Mouse (Mus musculus) ES-E14 (cell line): ENCODE data around the gene Gnai2. TPM values are rescaled to one million over a fixed set of nuclear protein-coding genes. Genes with fewer than 3 reads are reported as not detected.

ENCODE experiments used
- DNase-seq: peaks from one replicate; pipeline ENCODE4 v3.0.0-alpha.2; 2013; ENCODE audit warnings: low read depth, low spot score
- H3K27ac ChIP-seq: 2 replicates; pipeline ENCODE4 v1.5.1; 2012; ENCODE audit warnings: low read depth, mild to moderate bottlenecking, low read length, moderate library complexity, mixed read lengths; ENCODE audit not compliant: poor library complexity, insufficient read depth, severe bottlenecking
- H3K36me3 ChIP-seq: 2 replicates; pipeline ENCODE4 v1.6.1; 2012; ENCODE audit warnings: mild to moderate bottlenecking, low read length, moderate library complexity, mixed read lengths; ENCODE audit not compliant: control insufficient read depth, poor library complexity, insufficient read depth, severe bottlenecking
- H3K4me1 ChIP-seq, 2 experiments: fragments of 150-350 bp in 1 of 2; sonication (generic) in 1 of 2; 2 replicates each; pipeline ENCODE4 v1.6.1; 2012; ENCODE audit warnings: low read length in 2 of 2, mild to moderate bottlenecking in 1 of 2, mixed read lengths in 1 of 2; ENCODE audit not compliant: control insufficient read depth in 2 of 2, insufficient read depth in 2 of 2, poor library complexity in 1 of 2
- H3K4me3 ChIP-seq, 2 experiments: fragments of 150-350 bp in 1 of 2; sonication (generic) in 1 of 2; 2 replicates each; pipeline ENCODE4 v1.5.1; 2012; ENCODE audit warnings: low read length in 2 of 2, low read depth in 1 of 2, mild to moderate bottlenecking in 1 of 2, mixed read lengths in 1 of 2; ENCODE audit not compliant: insufficient read depth in 1 of 2, poor library complexity in 1 of 2, severe bottlenecking in 1 of 2
- H3K9ac ChIP-seq: 2 replicates; pipeline ENCODE4 v1.6.1; 2012; ENCODE audit warnings: low read depth, mild to moderate bottlenecking, low read length, mixed read lengths; ENCODE audit not compliant: poor library complexity, insufficient read depth, severe bottlenecking
- H3K9me3 ChIP-seq: fragments of 150-350 bp; sonication (generic); 2 replicates; pipeline ENCODE4 v1.6.1; 2012; ENCODE audit warnings: low read depth, mild to moderate bottlenecking, low read length; ENCODE audit not compliant: control insufficient read depth, insufficient read depth
- CHD2 ChIP-seq: IDR thresholded peaks from 2 replicates; pipeline ENCODE4 v1.6.1; 2014; ENCODE audit warnings: mild to moderate bottlenecking, low read depth, low read length, inconsistent platforms
- HCFC1 ChIP-seq: IDR thresholded peaks from 2 replicates; pipeline ENCODE4 v1.6.1; 2012; ENCODE audit warnings: low read length, inconsistent platforms, borderline replicate concordance; ENCODE audit not compliant: insufficient read depth
- MAFK ChIP-seq: IDR thresholded peaks from 2 replicates; pipeline ENCODE4 v1.6.1; 2014; ENCODE audit warnings: mild to moderate bottlenecking, low read depth, low read length, inconsistent platforms; ENCODE audit not compliant: insufficient read depth
- ZC3H11A ChIP-seq: IDR thresholded peaks from 2 replicates; pipeline ENCODE4 v1.6.1; 2012; ENCODE audit warnings: low read depth, mild to moderate bottlenecking, inconsistent platforms, low read length, borderline replicate concordance
- ZNF384 ChIP-seq: IDR thresholded peaks from 2 replicates; pipeline ENCODE4 v1.6.1; 2012; ENCODE audit warnings: low read depth, low read length, inconsistent platforms
- in situ Hi-C, 2 experiments: fragments of 600-800 bp; cut with MboI; formaldehyde crosslinking; loops; one replicate each; pipeline ENCODE4 v1.15.1; 2025; ENCODE audit warnings: low sequenced_read_pairs in 2 of 2, inconsistent platforms in 1 of 2; ENCODE audit not compliant: unreplicated experiment in 2 of 2
- total RNA-seq: library from RNA; depleted of rRNA; stranded (reverse); fragments of 300-350 nt; gene quantifications from 2 replicates; pipeline ENCODE4 v1.2.3, GENCODE M21; 2012

The Gnai2 gene
- total RNA-seq, 1 experiment, result 178 TPM

- DNase-seq, result no peak
- Histone ChIP-seq H3K36me3 (no peaks in the 10 kb centered on the region), H3K4me1 (peaks cover 8 to 11% of the 10 kb centered on the region in 2 experiments; a peak in 3 of 4 replicates), H3K9ac (0 out of 2 replicates have a peak overlapping the region, but pooled peaks have one; percentile 5), H3K9me3 (no peaks in the 10 kb centered on the region), H3K27ac (no peak overlapping the region), H3K4me3 (no peak overlapping the region)
- in situ Hi-C loops, result no loop called here
- TF ChIP-seq MAFK (no peak), CHD2 (no peak)
These were observed 10.4 kb upstream of the Gnai2 start for GRCm38 (mm10) chr9:107645577-107645976.

GRCm38 (mm10) chr9:107645153-107645510 lies 10.0 kb upstream of the Gnai2 start:
- in situ Hi-C loops, result no loop called here
- Histone ChIP-seq H3K4me1 (peaks cover 8 to 11% of the 10 kb centered on the region in 2 experiments; a peak in 3 of 4 replicates), H3K9me3 (no peaks in the 10 kb centered on the region), H3K9ac (0 out of 2 replicates have a peak overlapping the region, but pooled peaks have one; percentile 5), H3K27ac (no peak overlapping the region), H3K4me3 (no peak overlapping the region), H3K36me3 (no peaks in the 10 kb centered on the region)
- TF ChIP-seq MAFK (no peak), ZNF384 (no peak), ZC3H11A (no peak), CHD2 (no peak), HCFC1 (no peak)
- DNase-seq, result no peak

- Histone ChIP-seq H3K27ac (no peak overlapping the region), H3K36me3 (no peaks in the 10 kb centered on the region), H3K4me1 (peaks cover 8 to 11% of the 10 kb centered on the region in 2 experiments; a peak in 3 of 4 replicates), H3K4me3 (peak overlapping the region; percentile 64 to 71), H3K9me3 (no peaks in the 10 kb centered on the region), H3K9ac (peak overlapping the region; percentile 79; the same call in 1 of the 2 replicates)
- TF ChIP-seq CHD2 (no peak), ZC3H11A (peak; percentile 62; the same call in 1 of the 2 replicates), HCFC1 (no peak), MAFK (no peak), ZNF384 (0 out of 2 replicates have a peak, but pooled peaks have one; percentile 5)
- in situ Hi-C loops, result no loop called here
- peak; percentile 84 for DNase-seq
These were observed 9.5 kb upstream of the Gnai2 start for GRCm38 (mm10) chr9:107644495-107645152.

- no peak overlapping the region for H3K27ac ChIP-seq
- peak overlapping the region; percentile 79; the same call in 1 of the 2 replicates for H3K9ac ChIP-seq
- no peaks in the 10 kb centered on the region for H3K36me3 ChIP-seq
- H3K4me1 ChIP-seq, result peaks cover 8 to 11% of the 10 kb centered on the region in 2 experiments; a peak in 3 of 4 replicates
- in situ Hi-C loops, result no loop called here
- 0 out of 4 replicates have a peak overlapping the region, but pooled peaks of 1 of the 2 experiments have one; percentile 64 for H3K4me3 ChIP-seq
- TF ChIP-seq CHD2 (no peak), ZC3H11A (no peak), ZNF384 (no peak)
- H3K9me3 ChIP-seq, result no peaks in the 10 kb centered on the region
- no peak for DNase-seq
These were observed 8.5 kb upstream of the Gnai2 start for GRCm38 (mm10) chr9:107643544-107644214.
